Mouse (Mus musculus) spleen, postnatal 10 days (tissue): ENCODE results near the gene Wiz.

Source experiments
- DNase-seq, 2 experiments: peaks; one replicate each; pipeline ENCODE4 v3.0.0; 2021 to 2022; ENCODE audit warnings: low spot score in 2 of 2

Gene Wiz

DNA sequence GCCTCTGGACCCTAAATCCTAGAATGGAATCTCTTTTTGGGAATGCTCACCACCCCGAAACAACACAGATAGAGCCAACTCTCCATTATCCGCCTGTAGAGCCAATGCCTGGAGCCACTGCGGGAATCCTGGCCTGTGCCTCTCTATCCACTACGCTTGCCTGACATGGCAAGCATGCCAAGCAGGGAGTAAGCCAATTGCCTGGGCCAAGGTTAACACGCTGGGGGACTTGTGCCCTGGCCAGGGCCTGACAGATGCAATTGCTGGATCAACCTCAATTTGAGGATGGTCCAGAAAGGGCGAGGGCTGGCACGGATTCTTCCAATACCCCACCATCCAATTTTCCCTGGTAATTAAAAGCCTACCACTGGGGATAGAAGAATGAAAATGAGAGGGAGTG is 6.7 kb downstream of the Wiz start:
- DNase-seq: no peak

DNA sequence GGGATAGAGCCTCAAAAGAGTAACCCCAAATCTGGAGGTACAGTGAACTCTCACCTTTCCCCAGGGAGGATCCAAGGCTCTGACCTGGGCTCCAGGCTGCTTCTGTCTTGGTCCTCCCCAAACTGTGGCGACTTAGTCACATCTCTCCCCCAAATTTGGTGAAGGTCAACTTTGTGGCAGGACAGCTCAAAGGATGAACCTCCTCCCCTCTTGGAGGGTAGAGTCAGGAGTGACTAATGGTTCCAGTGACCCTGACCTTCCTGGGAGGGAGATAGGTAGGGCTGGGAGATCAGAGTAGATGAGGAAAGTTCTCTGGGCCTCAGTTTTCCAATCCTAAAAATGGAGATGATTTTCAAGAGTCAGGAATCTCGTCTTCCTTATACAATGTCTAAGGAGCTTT is 10.5 kb downstream of the Wiz start:
- no peak for DNase-seq

DNA sequence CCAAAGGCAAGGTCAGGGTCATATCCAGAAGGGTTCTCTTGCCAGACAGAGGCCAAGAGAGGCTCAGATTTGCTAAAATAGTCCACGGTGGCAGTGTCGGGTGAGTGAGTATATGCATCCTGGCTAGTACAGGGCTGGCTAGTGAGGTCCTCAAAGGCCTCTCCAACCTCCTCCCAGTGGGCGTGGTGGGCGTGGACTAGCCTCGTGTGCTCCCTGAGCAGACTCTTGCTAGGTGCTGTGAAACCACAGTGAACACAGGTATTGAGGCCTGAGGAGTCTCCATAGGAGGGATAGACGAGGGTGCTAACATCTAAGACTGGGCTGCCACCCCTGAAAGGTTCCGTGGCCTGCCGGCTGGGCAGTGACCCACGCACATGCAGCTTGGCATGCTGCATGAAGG is 12.1 kb downstream of the Wiz start:
- peak in 1 of 2 experiments; percentile 32 for DNase-seq

DNA sequence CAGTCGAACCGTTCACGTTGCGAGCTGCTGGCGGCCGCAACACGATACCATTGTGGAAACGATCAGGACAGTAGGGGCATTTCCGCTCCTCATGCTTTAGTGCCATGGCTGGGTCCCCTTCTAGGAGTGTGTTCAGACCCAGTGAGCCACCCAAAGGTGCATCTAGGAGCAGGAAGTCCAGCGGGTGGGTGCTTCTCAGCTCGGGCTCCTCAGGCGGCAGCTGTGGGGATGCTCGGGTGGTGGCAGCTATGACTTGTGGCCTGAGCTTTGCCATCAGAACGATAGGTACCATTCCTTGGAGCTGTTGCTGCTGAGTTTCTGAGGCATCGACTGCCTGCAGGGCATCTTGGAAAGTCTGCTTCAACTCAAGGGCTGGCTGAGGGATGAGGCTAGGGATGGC is 12.8 kb downstream of the Wiz start:
- no peak for DNase-seq

DNA sequence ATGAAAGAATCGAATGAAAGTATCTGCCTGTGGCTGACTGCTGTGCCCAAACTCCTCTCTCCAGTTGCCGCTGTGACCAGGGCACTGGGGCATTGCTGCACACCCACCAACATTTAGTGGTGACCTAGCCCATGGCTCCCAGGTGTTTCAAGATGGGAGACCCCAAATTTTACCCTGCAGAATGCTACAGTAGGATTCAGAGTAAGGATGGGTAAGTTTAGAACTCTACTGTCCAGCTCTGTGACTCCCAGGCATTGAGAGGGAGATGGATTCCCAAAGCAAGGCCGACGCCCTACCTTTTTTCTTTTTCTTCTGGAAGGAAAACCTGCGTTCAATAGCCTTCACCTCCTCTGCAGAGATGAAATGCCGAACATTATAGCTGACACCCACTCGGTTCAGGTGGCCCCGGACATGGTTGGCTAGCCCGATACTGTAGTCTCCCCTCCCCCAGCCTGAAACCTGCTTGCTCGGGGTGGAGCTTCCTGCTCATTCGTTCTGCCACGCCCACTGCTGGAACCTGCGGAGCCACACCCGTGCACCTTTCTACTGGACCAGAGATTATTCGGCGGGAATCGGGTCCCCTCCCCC is 20.2 kb downstream of the Wiz start:
- DNase-seq: no peak

DNA sequence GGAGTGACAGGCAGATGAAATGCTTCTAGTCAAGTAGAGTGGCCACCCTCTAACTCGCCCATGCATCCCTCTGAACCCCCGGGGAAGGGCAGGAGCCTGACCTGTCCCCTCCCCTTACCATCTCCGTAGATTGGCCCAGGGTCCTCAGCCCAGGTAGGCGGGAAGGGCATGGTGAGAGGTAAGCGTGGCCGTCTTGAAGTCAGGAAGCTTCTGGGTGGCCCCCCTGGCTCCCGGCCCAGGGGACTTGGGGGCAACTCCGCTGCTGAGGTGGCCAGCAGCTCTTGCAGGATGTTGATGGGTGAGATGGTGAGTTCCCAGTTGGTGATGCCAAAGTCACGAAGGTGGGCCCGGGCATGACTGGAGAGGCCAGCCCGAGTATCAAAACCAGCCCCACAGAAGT is 21.5 kb downstream of the Wiz start:
- no peak for DNase-seq

DNA sequence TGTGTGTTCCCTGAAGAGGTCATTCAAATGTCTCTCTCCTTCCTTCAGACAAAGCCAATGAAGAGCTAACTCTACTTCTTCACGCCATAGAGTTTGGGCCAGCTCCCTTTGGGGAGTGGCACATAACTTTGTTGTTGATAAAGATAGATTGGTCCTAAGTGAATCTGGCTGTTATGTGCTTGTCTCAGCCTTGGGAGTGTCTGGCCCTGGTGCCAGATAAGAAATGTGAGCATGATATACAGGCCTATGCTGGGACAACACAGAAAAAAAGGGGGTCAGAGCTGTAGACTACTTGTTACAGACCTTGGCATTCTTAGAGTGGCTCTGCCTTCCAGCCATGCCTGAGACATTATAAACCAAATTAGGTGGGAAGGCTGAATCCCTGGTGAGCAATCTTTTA is 23.9 kb downstream of the Wiz start:
- no peak for DNase-seq

DNA sequence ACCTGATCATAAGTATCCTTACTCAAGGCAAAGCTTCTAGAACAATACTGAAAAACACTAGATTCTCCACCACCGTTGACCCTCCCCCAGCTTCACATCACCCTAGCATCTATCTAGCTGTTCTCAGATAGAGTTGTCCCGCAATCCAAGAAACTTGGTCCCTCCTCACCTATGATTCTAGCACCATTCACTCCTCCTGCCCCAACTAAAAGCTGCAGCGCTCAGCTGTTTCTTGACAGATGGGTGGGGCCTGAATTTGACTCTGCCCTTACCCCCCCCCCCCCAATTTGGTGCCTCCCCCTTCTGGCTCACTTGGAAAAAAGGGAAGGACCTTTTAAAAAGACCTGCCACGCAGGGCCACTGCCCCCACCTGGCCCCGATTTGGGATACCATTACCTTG is 24.4 kb downstream of the Wiz start:
- no peak for DNase-seq

DNA sequence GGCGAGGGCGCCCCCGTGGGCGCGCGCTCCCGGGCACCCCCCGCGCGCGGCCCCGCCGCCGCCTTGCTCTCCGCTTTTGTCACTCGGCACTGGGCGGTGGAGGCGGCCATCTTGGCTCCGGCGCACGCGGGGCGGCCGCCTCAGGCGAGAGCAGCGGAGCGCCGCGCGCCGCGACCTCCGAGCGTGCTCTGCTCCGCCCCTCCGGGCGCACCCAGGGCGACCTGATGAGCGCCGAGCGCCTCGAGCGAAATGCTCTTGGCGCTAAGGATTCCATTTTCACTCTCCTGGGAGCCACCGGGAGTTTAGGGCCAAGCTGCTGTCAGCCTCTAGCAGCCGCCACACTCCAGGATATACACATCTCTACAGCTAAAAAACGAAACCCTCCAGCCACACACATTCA is 24.9 kb downstream of the Wiz start:
- peak; percentile 83 to 93 for DNase-seq

DNA sequence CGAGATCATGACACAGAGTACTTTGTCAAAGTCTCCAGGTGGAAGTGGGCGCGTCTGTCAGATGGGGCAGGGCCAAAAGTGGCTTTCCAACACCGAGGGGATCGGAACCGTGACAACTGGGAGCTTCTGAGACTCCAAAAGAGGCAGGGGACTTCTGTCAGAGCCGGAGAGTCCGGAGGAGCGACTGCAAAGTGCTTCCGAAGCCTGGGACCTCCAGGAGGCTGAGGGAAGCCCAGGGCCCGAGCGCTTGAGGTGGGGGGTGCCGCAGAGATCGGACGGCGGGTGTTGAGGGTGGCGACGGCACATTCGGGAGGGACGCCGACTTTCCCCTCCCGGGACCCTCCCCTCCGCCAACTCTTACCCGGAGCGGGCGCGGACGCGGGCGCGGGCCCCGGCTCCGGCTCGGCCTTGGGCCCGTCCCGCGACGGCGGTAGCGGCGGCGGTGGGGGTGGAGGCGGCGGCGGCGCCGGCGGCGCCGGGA is 25.4 kb downstream of the Wiz start:
- DNase-seq: peak; percentile 40 to 53

DNA sequence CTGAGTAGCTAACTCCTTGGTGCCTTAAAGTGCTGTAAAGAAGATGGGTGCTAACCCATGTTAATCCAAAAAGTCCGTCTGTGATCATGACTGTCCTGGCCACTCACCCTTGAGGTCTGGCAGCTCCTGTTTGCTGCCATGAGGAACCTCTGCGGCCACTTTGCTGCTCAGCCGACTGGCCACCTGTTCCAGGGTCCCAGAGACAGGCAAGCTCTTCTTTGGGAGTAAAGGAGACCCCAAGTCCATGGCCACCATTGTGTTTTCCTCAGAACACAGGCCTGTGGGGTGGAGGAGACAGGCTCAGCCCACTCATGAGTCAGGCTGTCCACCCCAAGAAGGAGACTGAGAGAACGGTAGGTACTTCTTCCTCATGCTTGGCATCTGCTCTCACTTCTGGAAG is 26.6 kb downstream of the Wiz start:
- DNase-seq: no peak

DNA sequence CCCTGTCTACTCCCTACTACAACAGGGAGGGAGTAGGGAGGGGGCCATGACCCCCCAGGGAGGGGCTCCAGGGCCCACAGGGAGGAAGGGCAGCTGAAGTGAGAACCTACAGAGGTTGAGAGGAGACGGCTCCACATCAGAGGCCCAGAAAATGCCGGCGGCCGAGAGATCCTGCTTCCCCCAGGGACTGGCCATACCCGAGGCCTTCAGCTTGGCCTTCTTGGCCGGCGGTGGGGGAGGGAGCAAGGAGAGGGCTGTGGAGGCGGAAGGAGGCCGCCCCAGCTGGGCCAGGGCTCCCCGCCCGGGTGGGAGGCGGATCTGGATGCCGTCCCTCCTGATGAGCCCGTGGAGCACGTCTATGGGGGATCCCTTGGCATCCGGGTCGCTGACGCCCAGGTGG is 29.3 kb downstream of the Wiz start:
- DNase-seq: no peak

DNA sequence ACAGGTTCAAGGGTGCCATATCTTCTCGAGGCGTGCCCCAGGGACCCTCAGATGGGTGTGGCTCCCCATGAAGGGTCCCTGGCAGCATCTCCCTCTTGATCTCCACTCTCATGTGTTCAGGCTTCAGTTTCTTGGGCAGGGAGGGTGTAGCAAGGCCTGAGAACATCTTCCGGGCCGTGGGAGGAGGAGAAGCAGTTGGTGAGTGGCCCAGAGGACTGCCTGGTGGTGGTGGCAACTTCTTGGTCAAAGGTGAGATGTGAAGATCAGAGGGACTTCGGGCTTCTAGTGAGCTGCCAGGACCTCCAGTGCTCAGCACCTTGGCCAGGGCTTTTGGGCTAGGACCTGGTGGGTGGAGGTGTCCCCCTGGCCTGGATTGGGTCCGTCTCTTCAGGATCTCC is 30.3 kb downstream of the Wiz start:
- no peak for DNase-seq

DNA sequence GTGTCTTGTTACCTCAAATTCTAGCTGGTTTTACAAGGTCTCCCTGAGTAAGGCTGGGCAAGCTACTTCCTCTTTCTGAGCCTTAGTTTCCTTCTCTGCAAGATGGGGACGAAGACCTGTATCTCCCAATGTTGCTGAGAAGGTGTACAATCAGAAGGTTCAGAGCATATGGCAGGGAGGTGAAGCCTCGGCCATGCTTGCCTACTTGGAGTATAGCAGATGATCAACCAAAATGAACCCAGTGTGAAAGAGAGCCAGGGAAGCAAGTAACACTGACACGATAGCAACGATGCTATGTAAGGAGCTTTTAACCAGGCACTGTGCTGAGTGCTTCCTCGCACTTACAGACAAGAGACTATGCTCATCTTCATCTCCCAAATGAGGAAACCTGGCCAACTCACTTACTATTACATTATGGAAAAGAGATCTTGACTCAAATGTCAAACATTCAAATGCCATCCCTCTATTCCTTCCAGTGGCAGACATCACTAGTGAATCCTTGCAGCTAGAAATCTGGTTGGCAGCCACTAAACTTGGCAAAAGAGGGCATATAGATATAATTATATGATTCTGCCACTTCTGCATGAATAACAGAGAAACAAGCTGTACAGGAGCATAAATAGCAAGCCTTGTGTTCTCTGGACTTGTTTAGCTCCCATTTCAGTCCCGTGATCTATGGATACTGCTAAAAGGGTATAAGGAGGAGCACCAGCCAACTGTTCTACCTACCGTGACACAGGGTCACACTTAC is 30.9 kb downstream of the Wiz start:
- no peak for DNase-seq

DNA sequence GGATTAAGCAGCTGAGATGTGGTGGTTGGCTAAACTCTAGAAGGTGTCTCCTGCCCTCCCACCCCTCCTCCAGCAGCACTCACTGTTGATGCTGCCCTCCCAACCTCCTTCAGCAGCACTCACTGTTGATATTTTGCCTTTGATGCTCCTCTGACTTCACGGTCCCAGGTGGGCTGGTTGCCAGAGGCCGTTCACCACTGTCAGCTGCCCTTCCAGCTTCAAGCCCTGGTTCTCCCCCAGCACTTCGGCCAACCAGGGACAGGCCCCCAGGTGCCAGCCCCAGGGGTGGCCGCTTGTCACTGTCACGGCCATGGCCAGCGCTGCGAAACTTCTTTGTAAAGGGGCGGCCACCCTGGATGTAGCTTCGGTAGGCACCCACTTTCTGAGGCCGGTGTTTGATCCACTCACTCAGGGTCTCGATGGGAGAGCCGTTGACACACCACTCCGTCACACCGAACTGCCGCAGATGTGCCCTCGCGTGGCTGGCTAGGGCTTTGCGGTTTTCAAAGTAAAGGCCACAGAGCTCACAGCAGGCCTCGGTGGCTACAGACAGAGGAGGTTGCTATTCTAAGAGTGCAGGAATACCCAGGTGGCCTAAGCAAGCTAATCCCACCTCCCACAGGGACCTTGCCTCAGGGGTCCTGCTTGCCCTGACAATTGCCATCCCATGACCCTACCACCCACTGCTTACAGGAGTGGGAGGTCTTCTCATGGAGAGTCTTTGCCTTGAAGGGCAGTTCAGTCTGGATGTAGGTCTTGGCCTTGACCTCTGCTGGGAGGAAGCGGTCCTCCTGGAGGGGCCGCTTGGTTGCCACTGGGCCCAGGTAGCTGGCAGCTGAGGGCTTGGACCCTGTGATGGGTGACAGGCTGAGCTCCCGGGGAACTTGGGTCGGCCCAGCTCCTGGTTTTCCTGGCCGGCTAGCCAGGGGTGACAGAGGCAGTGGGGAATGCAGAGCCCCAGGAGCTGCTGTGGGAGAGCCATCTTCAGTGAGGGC is 32.2 kb downstream of the Wiz start:
- DNase-seq: no peak

DNA sequence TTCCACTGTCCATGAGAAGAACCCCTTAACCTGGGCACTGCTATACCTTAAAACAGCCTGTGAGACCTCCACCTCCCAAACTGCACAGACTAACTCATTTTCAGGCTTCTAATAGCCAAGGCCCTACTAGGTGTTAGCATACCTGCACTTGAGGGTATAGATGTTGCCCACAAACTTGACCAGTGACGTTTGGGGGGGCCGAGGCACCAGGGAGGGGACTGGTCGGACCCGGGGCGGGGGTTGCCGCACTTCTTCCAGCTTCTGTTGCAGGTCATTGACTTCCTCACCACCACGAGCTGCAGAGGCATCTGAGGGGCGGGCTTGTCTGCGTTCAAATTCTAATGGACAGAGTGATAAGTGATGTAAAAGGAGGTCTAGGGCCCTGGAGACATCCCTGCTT is 33.0 kb downstream of the Wiz start:
- DNase-seq: no peak

DNA sequence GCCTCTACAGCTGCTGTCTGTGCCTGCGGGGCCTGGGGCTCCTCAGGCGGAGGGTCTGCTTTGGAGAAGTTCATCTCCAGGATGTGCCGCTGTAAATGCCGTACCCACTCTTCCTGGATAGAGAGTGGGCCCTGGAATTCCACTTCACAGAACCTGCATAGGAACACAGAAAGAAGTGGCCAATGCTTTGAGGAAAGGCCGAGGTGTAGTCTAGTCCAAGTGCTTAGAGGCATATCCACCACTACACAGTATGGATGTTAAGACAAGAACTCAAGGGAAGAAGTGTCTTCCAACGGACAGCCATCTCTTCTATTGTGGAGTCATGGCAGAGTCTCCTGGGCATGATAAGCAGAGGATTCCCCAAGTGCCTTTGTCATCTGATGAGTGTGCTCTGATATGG is 34.2 kb downstream of the Wiz start:
- no peak for DNase-seq

DNA sequence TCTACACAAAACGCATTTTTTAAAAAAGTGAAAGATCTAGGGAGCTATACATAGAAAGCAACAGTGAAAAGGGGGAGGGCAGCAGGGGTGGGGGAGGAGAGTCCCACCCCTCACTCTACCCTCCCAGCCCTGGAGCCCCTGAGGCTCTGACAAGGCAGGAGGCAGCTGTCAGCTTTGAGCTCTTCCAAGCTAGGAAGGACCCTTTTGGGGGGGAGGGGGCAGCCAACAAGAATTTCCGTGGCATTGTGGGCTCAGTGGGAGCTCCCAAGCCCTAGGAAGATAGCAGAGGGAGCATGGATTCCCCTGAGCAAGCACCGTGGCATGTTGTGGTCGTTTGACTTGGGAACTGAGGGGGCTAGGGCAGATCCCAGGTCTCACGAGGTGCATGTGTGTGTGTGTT is 35.0 kb downstream of the Wiz start:
- no peak for DNase-seq

DNA sequence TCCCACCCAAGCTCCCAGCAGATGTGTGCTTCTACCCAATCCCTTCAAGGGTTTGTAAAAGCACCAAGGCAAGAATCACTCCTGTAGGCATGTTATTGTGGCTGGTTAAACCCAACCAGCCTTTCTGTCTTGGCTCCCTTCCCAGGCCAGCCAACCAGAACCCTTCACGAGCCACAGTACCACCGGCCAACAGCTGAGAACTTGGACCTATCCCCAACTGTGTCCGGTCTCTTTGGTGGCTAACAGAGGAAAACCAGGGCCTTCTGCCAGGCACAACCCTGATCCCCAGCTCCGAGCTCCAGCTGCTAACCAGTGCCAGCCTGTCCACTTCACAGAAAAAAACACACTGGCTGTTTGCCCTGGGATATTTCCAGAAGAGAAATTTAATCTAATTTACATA is 35.5 kb downstream of the Wiz start:
- no peak for DNase-seq

DNA sequence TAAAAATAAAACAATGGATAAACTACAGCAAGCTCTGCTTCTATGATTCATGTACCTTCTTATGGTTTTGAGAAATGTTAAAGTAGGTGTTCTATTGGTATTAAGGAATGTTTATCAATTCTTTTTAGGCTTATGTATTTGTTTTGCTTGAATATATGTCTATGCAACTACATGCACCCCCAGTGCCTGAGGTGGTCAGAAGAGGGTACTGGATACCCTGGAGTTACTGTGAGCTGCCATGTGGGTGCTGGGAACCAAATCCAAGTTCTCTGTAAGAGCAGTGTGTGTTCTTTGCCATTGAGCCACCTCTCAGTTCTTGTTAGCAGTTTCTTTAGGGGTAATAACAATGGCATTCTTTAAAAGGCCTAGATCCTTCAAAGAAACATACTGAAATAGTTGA is 37.5 kb downstream of the Wiz start:
- no peak for DNase-seq

DNA sequence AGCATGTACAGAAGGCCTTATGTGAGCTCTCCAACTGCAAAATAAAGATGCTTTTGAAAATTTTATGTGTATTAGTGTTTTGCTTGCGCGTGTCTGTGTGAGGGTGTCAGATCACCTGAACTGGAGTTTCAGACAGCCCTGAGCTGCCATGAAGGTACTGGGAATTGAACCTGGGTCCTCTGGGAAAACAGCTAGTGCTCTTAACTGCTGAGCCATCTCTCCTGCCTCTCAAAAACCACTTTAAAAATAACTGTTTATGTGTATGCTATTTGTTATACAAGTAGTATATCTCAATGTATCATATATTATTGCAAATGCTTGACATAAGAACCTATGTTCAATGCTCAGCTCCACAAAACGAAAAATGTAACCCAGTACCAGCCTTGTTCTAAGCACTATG is 38.0 kb downstream of the Wiz start:
- no peak for DNase-seq

DNA sequence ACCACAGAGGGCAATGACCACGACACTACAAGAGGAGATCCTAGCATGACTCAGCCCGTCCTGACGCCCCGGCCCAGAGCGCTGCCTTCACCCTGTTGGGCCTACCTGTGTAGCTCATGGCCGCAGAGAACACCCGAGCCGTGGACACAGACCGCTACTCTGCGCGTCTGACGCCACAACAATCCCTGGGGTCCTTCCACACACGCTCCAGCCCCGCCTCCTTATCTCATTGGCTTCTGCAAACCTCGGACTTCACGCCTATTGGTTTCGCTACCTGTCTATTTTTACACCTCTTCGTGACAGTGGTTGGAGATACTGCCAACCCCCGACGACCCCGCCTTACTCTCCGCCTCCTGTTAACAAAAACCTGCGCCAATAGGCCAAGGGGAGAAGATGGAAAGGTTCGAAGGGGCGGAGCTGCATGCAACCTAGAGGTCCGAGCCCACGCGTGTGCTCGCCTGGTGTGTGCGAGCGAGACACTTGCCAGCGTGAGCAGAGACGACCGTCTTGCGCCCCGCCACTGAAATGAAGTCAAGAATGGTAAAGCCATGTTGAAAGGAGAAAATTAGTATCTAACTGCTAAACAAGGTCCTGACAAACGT is 38.8 kb downstream of the Wiz start, which contains the start of gene Akap8l:
TSS of gene Akap8l (minus strand) at position 226 of the 602 bp plus-strand sequence.
- DNase-seq: peak; percentile 92 to 94
